Mouse (Mus musculus) spleen, embryonic (tissue): ENCODE data around the gene Sppl3.

Experiments used
- CTCF ChIA-PET: fragments of 350-600 bp; sonication (Branson Sonifier 250); formaldehyde crosslinking; loops from one replicate; lab custom pipeline; 2022; lab: Charles Lee

The Sppl3 gene

GRCm38 (mm10) chr5:114985074-114985473 lies 25.9 kb upstream of the Sppl3 start:
- CTCF ChIA-PET = no interaction called here

- CTCF ChIA-PET = interaction anchor here (0.6 kb wide), 2 partner anchors 26 to 77 kb away, joined by 3 to 4 read pairs; no protein-coding TSS in a partner anchor
Observed at GRCm38 (mm10) chr5:114996447-114996846, 14.5 kb upstream of the Sppl3 start.

GRCm38 (mm10) chr5:114997327-114997726 lies 13.6 kb upstream of the Sppl3 start:
- CTCF ChIA-PET = interaction anchor here (0.6 kb wide), 2 partner anchors 323 to 1407 kb away, joined by 4 to 5 read pairs; no protein-coding TSS in a partner anchor

- CTCF ChIA-PET = interaction anchor here (0.6 kb wide), 1 partner anchor 311 kb away, joined by 16 read pairs; no protein-coding TSS in a partner anchor
Observed at GRCm38 (mm10) chr5:115000503-115000902, 10.4 kb upstream of the Sppl3 start.

- CTCF ChIA-PET = no interaction called here
Observed at GRCm38 (mm10) chr5:115001464-115001863, 9.5 kb upstream of the Sppl3 start.

GRCm38 (mm10) chr5:115002781-115003180 lies 8.2 kb upstream of the Sppl3 start:
- CTCF ChIA-PET = no interaction called here

- CTCF ChIA-PET = no interaction called here
Observed at GRCm38 (mm10) chr5:115003224-115003873, 7.6 kb upstream of the Sppl3 start.

GRCm38 (mm10) chr5:115007768-115008167 lies 3.2 kb upstream of the Sppl3 start:
- CTCF ChIA-PET = no interaction called here

- CTCF ChIA-PET = interaction anchor here (0.5 kb wide), 1 partner anchor 91 kb away, joined by 3 read pairs; no protein-coding TSS in a partner anchor
Observed at GRCm38 (mm10) chr5:115008307-115008706, 2.6 kb upstream of the Sppl3 start.

GRCm38 (mm10) chr5:115009143-115009542 lies 1.8 kb upstream of the Sppl3 start:
- CTCF ChIA-PET = interaction anchor here (0.9 kb wide), 1 partner anchor 312 kb away, joined by 3 read pairs; no protein-coding TSS in a partner anchor

GRCm38 (mm10) chr5:115009961-115010360 lies 976 bp upstream of the Sppl3 start:
- CTCF ChIA-PET = interaction anchor here (0.7 kb wide), 1 partner anchor 16 kb away, joined by 3 read pairs; no protein-coding TSS in a partner anchor

- CTCF ChIA-PET = no interaction called here
Observed at GRCm38 (mm10) chr5:115011217-115011518, 231 bp downstream of the Sppl3 start.

GRCm38 (mm10) chr5:115011519-115012261 lies 753 bp downstream of the Sppl3 start:
- CTCF ChIA-PET = interaction anchor here (0.5 kb wide), 1 partner anchor 266 kb away, joined by 4 read pairs; no protein-coding TSS in a partner anchor

- CTCF ChIA-PET = no interaction called here
Observed at GRCm38 (mm10) chr5:115013436-115013835, 2.5 kb downstream of the Sppl3 start.

- CTCF ChIA-PET = no interaction called here
Observed at GRCm38 (mm10) chr5:115014570-115014969, 3.6 kb downstream of the Sppl3 start.

- CTCF ChIA-PET = no interaction called here
Observed at GRCm38 (mm10) chr5:115015121-115015520, 4.2 kb downstream of the Sppl3 start.

- CTCF ChIA-PET = no interaction called here
Observed at GRCm38 (mm10) chr5:115018270-115018669, 7.3 kb downstream of the Sppl3 start.

GRCm38 (mm10) chr5:115018813-115019212 lies 7.9 kb downstream of the Sppl3 start:
- CTCF ChIA-PET = no interaction called here

GRCm38 (mm10) chr5:115022021-115022420 lies 11.1 kb downstream of the Sppl3 start:
- CTCF ChIA-PET = interaction anchor here (0.7 kb wide), 1 partner anchor 1155 kb away, joined by 3 read pairs; no protein-coding TSS in a partner anchor

GRCm38 (mm10) chr5:115026170-115026569 lies 15.2 kb downstream of the Sppl3 start:
- CTCF ChIA-PET = no interaction called here

- CTCF ChIA-PET = no interaction called here
Observed at GRCm38 (mm10) chr5:115027109-115027508, 16.2 kb downstream of the Sppl3 start.

GRCm38 (mm10) chr5:115028920-115029319 lies 18.0 kb downstream of the Sppl3 start:
- CTCF ChIA-PET = no interaction called here
